Mouse (Mus musculus): ENCODE measurements around the gene Ccl25.

- TF ChIP-seq CTCF (IDR thresholded peaks at IDR 0.05; ENCODE audit: insufficient read depth, low read depth, low read length) (no peak), POLR2A (IDR thresholded peaks at IDR 0.05; ENCODE audit: insufficient read depth, low read depth, low read length) (no peak)
These were observed 2.5 kb upstream of the Ccl25 start for GRCm38 (mm10) chr8:4322470-4322869.
